Mouse (Mus musculus) cortical plate, adult 2 months (tissue): ENCODE measurements around the gene Grip1.

ENCODE experiments used
- CTCF ChIP-seq: fragments of 200-500 bp; IDR thresholded peaks from 2 replicates; pipeline ENCODE4 v1.5.1; 2011; ENCODE audit warnings: mild to moderate bottlenecking, control low read depth, low read length; ENCODE audit not compliant: insufficient read depth; ENCODE audit errors: extremely low read depth
- POLR2A ChIP-seq: fragments of 200-500 bp; IDR thresholded peaks from 2 replicates; pipeline ENCODE4 v1.6.1; 2011; ENCODE audit warnings: mild to moderate bottlenecking, low read length, control low read depth; ENCODE audit not compliant: insufficient read depth; ENCODE audit errors: extremely low read depth

DNA sequence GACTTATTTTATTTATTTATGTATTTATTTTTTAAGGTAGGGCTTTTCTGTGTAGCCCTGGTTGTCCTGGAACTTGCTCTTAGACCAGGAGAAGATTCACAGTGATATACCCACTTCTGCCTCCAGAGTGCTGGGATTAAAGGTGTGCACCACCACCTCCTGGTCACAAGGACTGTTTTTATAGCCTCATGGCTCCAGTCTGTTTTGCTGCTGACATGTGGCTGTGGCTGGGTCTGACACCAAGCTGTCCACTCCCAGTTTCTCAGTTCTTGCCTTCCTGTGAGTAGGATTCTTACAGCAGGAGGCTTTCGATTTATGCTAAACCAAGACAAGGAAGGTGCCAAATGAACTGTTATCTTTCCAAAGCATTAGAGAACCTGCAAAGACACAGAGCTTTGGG is 16.5 kb downstream of the Grip1 start:
- TF ChIP-seq POLR2A = no peak
- no peak for TF ChIP-seq CTCF
